Mouse (Mus musculus) lung, embryonic 15.5 days (tissue): Measurements from ENCODE around the gene Depdc5. TPM values are rescaled to one million over a fixed set of nuclear protein-coding genes. Genes with fewer than 3 reads are reported as not detected.

Source experiments
- ATAC-seq: fragments of 200-750 bp; cut with Nextera tagmentation; 2 replicates; pipeline ENCODE4 v1.8.0; 2017; ENCODE audit warnings: moderate number of reproducible peaks, borderline replicate concordance; ENCODE audit not compliant: low FRiP score, low TSS enrichment; ENCODE audit errors: extremely low read depth
- H3K27ac ChIP-seq: fragments of 300-500 bp; sonication (generic); 2 replicates; pipeline ENCODE4 v1.5.1; 2015; ENCODE audit warnings: moderate library complexity, mild to moderate bottlenecking, inconsistent platforms
- H3K27me3 ChIP-seq: fragments of 300-500 bp; sonication (generic); 2 replicates; pipeline ENCODE4 v1.6.1; 2015; ENCODE audit warnings: inconsistent platforms
- H3K36me3 ChIP-seq: fragments of 300-500 bp; sonication (generic); 2 replicates; pipeline ENCODE4 v1.6.1; 2015; ENCODE audit warnings: inconsistent platforms
- H3K4me1 ChIP-seq: fragments of 300-500 bp; sonication (generic); 2 replicates; pipeline ENCODE4 v1.6.1; 2015; ENCODE audit warnings: inconsistent platforms
- H3K4me2 ChIP-seq: fragments of 300-500 bp; sonication (generic); 2 replicates; pipeline ENCODE4 v1.6.1; 2015; ENCODE audit warnings: inconsistent platforms, mild to moderate bottlenecking, moderate library complexity
- H3K4me3 ChIP-seq: fragments of 300-500 bp; sonication (generic); 2 replicates; pipeline ENCODE4 v1.5.1; 2015; ENCODE audit warnings: mild to moderate bottlenecking, inconsistent platforms
- H3K9ac ChIP-seq: fragments of 300-500 bp; sonication (generic); 2 replicates; pipeline ENCODE4 v1.6.1; 2015; ENCODE audit warnings: inconsistent platforms
- H3K9me3 ChIP-seq: fragments of 300-500 bp; sonication (generic); 2 replicates; pipeline ENCODE4 v1.6.1; 2016; ENCODE audit warnings: inconsistent platforms
- WGBS: fragments of 180-500 bp; shearing (Covaris S2); methylation state at CpG from one replicate; pipeline ENCODE4 v1.1.7; 2015; 5-methylcytosine and 5-hydroxymethylcytosine counted together
- polyA plus RNA-seq: library from polyadenylated mRNA; unstranded; fragments of >200 nt; fragmentation: Nextera tagmentation; extraction: Ambion mirVana; gene quantifications from 2 replicates; pipeline ENCODE4 v1.2.1, GENCODE M21; 2015

Depdc5 gene
- polyA plus RNA-seq, 1 experiment from 2014 or later: 27.2 TPM

GRCm38 (mm10) chr5:32985379-32985778 is 121.9 kb downstream of the Depdc5 start:
- H3K4me2 ChIP-seq: no peak overlapping the region
- no peak overlapping the region for H3K27ac ChIP-seq
- H3K4me3 ChIP-seq: no peak overlapping the region
- no peak for ATAC-seq
- no peaks in the 10 kb centered on the region for H3K27me3 ChIP-seq
- WGBS: 80% methylated on average over 1 of the region's 1 CpGs
- no peaks in the 10 kb centered on the region for H3K9me3 ChIP-seq
- H3K36me3 ChIP-seq: peaks cover 46% of the 10 kb centered on the region
- no peaks in the 10 kb centered on the region for H3K4me1 ChIP-seq
- H3K9ac ChIP-seq: no peak overlapping the region

- Histone ChIP-seq H3K4me1 (peaks cover 5% of the 10 kb centered on the region; the same call in 1 of the 2 replicates), H3K36me3 (peaks cover 36% of the 10 kb centered on the region), H3K4me3 (no peak overlapping the region), H3K4me2 (no peak overlapping the region), H3K27ac (no peak overlapping the region), H3K9me3 (no peaks in the 10 kb centered on the region), H3K27me3 (no peaks in the 10 kb centered on the region), H3K9ac (no peak overlapping the region)
- ATAC-seq: no peak
- 69% methylated on average over 1 of the region's 1 CpGs for WGBS
Observed at GRCm38 (mm10) chr5:32987873-32988272, 124.4 kb downstream of the Depdc5 start.

- H3K4me1 ChIP-seq: peaks cover 5% of the 10 kb centered on the region; the same call in 1 of the 2 replicates
- H3K27me3 ChIP-seq: no peaks in the 10 kb centered on the region
- H3K4me3 ChIP-seq: no peak overlapping the region
- H3K36me3 ChIP-seq: peaks cover 16% of the 10 kb centered on the region
- 57% methylated on average over 13 of the region's 13 CpGs for WGBS
- no peak overlapping the region for H3K9ac ChIP-seq
- H3K27ac ChIP-seq: no peak overlapping the region
- H3K4me2 ChIP-seq: no peak overlapping the region
- H3K9me3 ChIP-seq: no peaks in the 10 kb centered on the region
- no peak for ATAC-seq
Observed at GRCm38 (mm10) chr5:32989959-32990640, 126.6 kb downstream of the Depdc5 start.

GRCm38 (mm10) chr5:32991152-32991551 is 127.7 kb downstream of the Depdc5 start:
- 49% methylated on average over 8 of the region's 8 CpGs for WGBS
- Histone ChIP-seq H3K9me3 (no peaks in the 10 kb centered on the region), H3K4me1 (peaks cover 5% of the 10 kb centered on the region; the same call in 1 of the 2 replicates), H3K4me3 (no peak overlapping the region), H3K36me3 (peaks cover 12% of the 10 kb centered on the region), H3K27me3 (no peaks in the 10 kb centered on the region), H3K27ac (no peak overlapping the region), H3K4me2 (no peak overlapping the region), H3K9ac (no peak overlapping the region)
- ATAC-seq: peak; percentile 46; the same call in 1 of the 2 replicates

GRCm38 (mm10) chr5:32994471-32994870 is 131.0 kb downstream of the Depdc5 start:
- H3K4me2 ChIP-seq: no peak overlapping the region
- no peaks in the 10 kb centered on the region for H3K36me3 ChIP-seq
- H3K4me1 ChIP-seq: peaks cover 5% of the 10 kb centered on the region; the same call in 1 of the 2 replicates
- WGBS: 52% methylated on average over 2 of the region's 2 CpGs
- H3K27ac ChIP-seq: no peak overlapping the region
- H3K9ac ChIP-seq: no peak overlapping the region
- ATAC-seq: no peak
- no peak overlapping the region for H3K4me3 ChIP-seq
- no peaks in the 10 kb centered on the region for H3K27me3 ChIP-seq
- no peaks in the 10 kb centered on the region for H3K9me3 ChIP-seq

GRCm38 (mm10) chr5:32995756-32996155 is 132.3 kb downstream of the Depdc5 start:
- Histone ChIP-seq H3K36me3 (no peaks in the 10 kb centered on the region), H3K27me3 (no peaks in the 10 kb centered on the region), H3K27ac (no peak overlapping the region), H3K4me3 (no peak overlapping the region), H3K9me3 (no peaks in the 10 kb centered on the region), H3K4me1 (peaks cover 5% of the 10 kb centered on the region; the same call in 1 of the 2 replicates), H3K9ac (no peak overlapping the region), H3K4me2 (no peak overlapping the region)
- no peak for ATAC-seq
- 67% methylated on average over 4 of the region's 4 CpGs for WGBS

GRCm38 (mm10) chr5:32996560-32996959 is 133.1 kb downstream of the Depdc5 start:
- no peaks in the 10 kb centered on the region for H3K27me3 ChIP-seq
- no peak overlapping the region for H3K27ac ChIP-seq
- no peaks in the 10 kb centered on the region for H3K9me3 ChIP-seq
- WGBS: 65% methylated on average over 1 of the region's 1 CpGs
- H3K9ac ChIP-seq: no peak overlapping the region
- no peak overlapping the region for H3K4me3 ChIP-seq
- no peaks in the 10 kb centered on the region for H3K4me1 ChIP-seq
- H3K36me3 ChIP-seq: no peaks in the 10 kb centered on the region
- ATAC-seq: no peak
- H3K4me2 ChIP-seq: no peak overlapping the region

GRCm38 (mm10) chr5:32997686-32998085 is 134.2 kb downstream of the Depdc5 start:
- WGBS: 44% methylated on average over 4 of the region's 4 CpGs
- Histone ChIP-seq H3K4me1 (no peaks in the 10 kb centered on the region), H3K27ac (no peak overlapping the region), H3K9me3 (no peaks in the 10 kb centered on the region), H3K36me3 (no peaks in the 10 kb centered on the region), H3K27me3 (no peaks in the 10 kb centered on the region), H3K4me2 (no peak overlapping the region), H3K4me3 (no peak overlapping the region), H3K9ac (no peak overlapping the region)
- ATAC-seq: no peak

GRCm38 (mm10) chr5:32998783-32999182 is 135.3 kb downstream of the Depdc5 start:
- Histone ChIP-seq H3K4me1 (no peaks in the 10 kb centered on the region), H3K36me3 (no peaks in the 10 kb centered on the region), H3K27me3 (no peaks in the 10 kb centered on the region), H3K9me3 (no peaks in the 10 kb centered on the region), H3K4me3 (no peak overlapping the region), H3K4me2 (no peak overlapping the region), H3K9ac (no peak overlapping the region), H3K27ac (no peak overlapping the region)
- no peak for ATAC-seq
- WGBS: 62% methylated on average over 4 of the region's 4 CpGs

- H3K36me3 ChIP-seq: no peaks in the 10 kb centered on the region
- no peak overlapping the region for H3K27ac ChIP-seq
- H3K27me3 ChIP-seq: no peaks in the 10 kb centered on the region
- no peak overlapping the region for H3K4me3 ChIP-seq
- no peak for ATAC-seq
- H3K4me1 ChIP-seq: no peaks in the 10 kb centered on the region
- no peak overlapping the region for H3K4me2 ChIP-seq
- no peaks in the 10 kb centered on the region for H3K9me3 ChIP-seq
- no peak overlapping the region for H3K9ac ChIP-seq
- 87% methylated on average over 5 of the region's 5 CpGs for WGBS
Observed at GRCm38 (mm10) chr5:33001111-33001510, 137.6 kb downstream of the Depdc5 start.

- no peak for ATAC-seq
- no peaks in the 10 kb centered on the region for H3K9me3 ChIP-seq
- no peak overlapping the region for H3K9ac ChIP-seq
- H3K4me2 ChIP-seq: no peak overlapping the region
- WGBS: 78% methylated on average over 5 of the region's 5 CpGs
- no peaks in the 10 kb centered on the region for H3K27me3 ChIP-seq
- no peak overlapping the region for H3K4me3 ChIP-seq
- no peak overlapping the region for H3K27ac ChIP-seq
- no peaks in the 10 kb centered on the region for H3K36me3 ChIP-seq
- H3K4me1 ChIP-seq: no peaks in the 10 kb centered on the region
Observed at GRCm38 (mm10) chr5:33002781-33003180, 139.3 kb downstream of the Depdc5 start.

- Histone ChIP-seq H3K27ac (no peak overlapping the region), H3K27me3 (no peaks in the 10 kb centered on the region), H3K36me3 (no peaks in the 10 kb centered on the region), H3K4me1 (no peaks in the 10 kb centered on the region), H3K9me3 (no peaks in the 10 kb centered on the region), H3K9ac (no peak overlapping the region), H3K4me3 (no peak overlapping the region), H3K4me2 (no peak overlapping the region)
- no peak for ATAC-seq
- WGBS: 42% methylated on average over 6 of the region's 6 CpGs
Observed at GRCm38 (mm10) chr5:33003500-33003899, 140.0 kb downstream of the Depdc5 start.
